ENCODE assay signal across 22 mouse cellular contexts in the genomic region with DNA sequence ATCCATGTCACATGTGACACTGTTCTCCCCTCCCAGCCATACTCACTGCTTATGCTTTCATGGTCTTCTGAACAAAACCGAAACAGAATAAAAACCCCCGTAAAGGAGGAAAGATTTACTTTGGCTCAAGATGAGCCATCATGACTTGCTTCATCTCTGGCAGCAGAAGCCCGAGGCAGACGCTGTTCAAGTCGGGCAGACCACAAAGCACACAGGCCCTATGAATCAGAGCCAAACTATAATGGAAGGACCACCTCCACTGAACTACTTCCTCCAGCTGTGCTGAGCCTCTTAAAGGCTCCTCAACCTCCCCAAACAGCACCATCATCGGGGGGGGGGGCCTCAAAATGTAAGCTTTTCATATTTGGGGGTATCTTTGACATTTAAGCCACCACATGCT. TPM values are rescaled to one million over a fixed set of nuclear protein-coding genes. Genes with fewer than 3 reads are reported as not detected.
A peak's percentile ranks its signal among the peaks of the same experiment; 100 is the strongest.
DNase-seq lines count a peak whose midpoint lies in the region; ATAC-seq and TF ChIP-seq lines count a peak whose summit lies in the region.
"Had no signal": no experiment of that assay in that cellular context is flagged by ENCODE, and none has a peak within 500 bp of the region (broad histone marks: within the 10 kb centered on the region; RNA-seq: fewer than 3 reads in every experiment).

No protein-coding gene starts in this region.

- 72% methylated on average over 6 of the region's 6 CpGs for WGBS in kidney, postnatal 0 days
- WGBS in kidney, embryonic 16.5 days, result 54% methylated on average over 6 of the region's 6 CpGs
- 67% methylated on average over 6 of the region's 6 CpGs for WGBS in hindbrain, postnatal 0 days

- H3K9me3 ChIP-seq in kidney, postnatal 0 days (replicated peaks; ENCODE audit: low read length), result no peaks in the 10 kb centered on the region
- no peaks in the 10 kb centered on the region for H3K9me3 ChIP-seq in kidney, embryonic 16.5 days (ENCODE audit: low read length)
- H3K9me3 ChIP-seq in hindbrain, postnatal 0 days (ENCODE audit: low read length), result no peaks in the 10 kb centered on the region
- H3K9me3 ChIP-seq: forebrain, embryonic 12.5 days; heart, embryonic 15.5 days; hindbrain, embryonic 10.5 days had no signal

- no peaks in the 10 kb centered on the region for H3K79me2 ChIP-seq in C2C12 (ENCODE audit: control insufficient read depth, insufficient read depth)

- ATAC-seq in kidney, postnatal 0 days (replicated peaks; ENCODE audit: low FRiP score, low read depth), result no peak
- no peak for ATAC-seq in kidney, embryonic 16.5 days (ENCODE audit: low FRiP score, low TSS enrichment)
- ATAC-seq in hindbrain, postnatal 0 days, result no peak
- ATAC-seq: forebrain, embryonic 16.5 days; intestine, embryonic 16.5 days had no signal

- H3K4me1 ChIP-seq in kidney, postnatal 0 days (replicated peaks; ENCODE audit: insufficient read depth, low read length), result no peaks in the 10 kb centered on the region
- no peaks in the 10 kb centered on the region for H3K4me1 ChIP-seq in kidney, embryonic 16.5 days (ENCODE audit: insufficient read depth, low read length)
- H3K4me1 ChIP-seq in embryonic fibroblast, embryonic 13.5 days (ENCODE audit: control insufficient read depth, insufficient read depth, low read length), result no peaks in the 10 kb centered on the region; the same call in 1 of the 2 replicates
- no peaks in the 10 kb centered on the region for H3K4me1 ChIP-seq in hindbrain, postnatal 0 days (ENCODE audit: insufficient read depth, low read length)
- H3K4me1 ChIP-seq: forebrain, embryonic 12.5 days had no signal

- no peak overlapping the region for H3K4me2 ChIP-seq in kidney, postnatal 0 days (ENCODE audit: low read length)
- no peak overlapping the region for H3K4me2 ChIP-seq in kidney, embryonic 16.5 days (replicated peaks; ENCODE audit: low read depth, low read length)
- no peak overlapping the region for H3K4me2 ChIP-seq in hindbrain, postnatal 0 days (ENCODE audit: low read depth, low read length)
- H3K4me2 ChIP-seq: forebrain, embryonic 12.5 days; heart, embryonic 11.5 days; heart, embryonic 15.5 days; hindbrain, embryonic 14.5 days had no signal

- no peak overlapping the region for H3ac ChIP-seq in C2C12 (ENCODE audit: control insufficient read depth, insufficient read length, low read depth)

- TF ChIP-seq POLR2A in embryonic fibroblast, embryonic 13.5 days (IDR thresholded peaks at IDR 0.05; ENCODE audit: low read depth, low read length), result no peak

- H3K79me3 ChIP-seq in C2C12 (ENCODE audit: low read depth), result no peaks in the 10 kb centered on the region

- no peak overlapping the region for H3K4me3 ChIP-seq in kidney, postnatal 0 days (replicated peaks; ENCODE audit: low read depth, low read length)
- no peak overlapping the region for H3K4me3 ChIP-seq in kidney, embryonic 16.5 days (ENCODE audit: low read length)
- no peak overlapping the region for H3K4me3 ChIP-seq in C2C12 (ENCODE audit: insufficient read depth, poor library complexity, severe bottlenecking)
- H3K4me3 ChIP-seq in embryonic fibroblast, embryonic 13.5 days (ENCODE audit: insufficient read depth, low read length), result no peak overlapping the region
- H3K4me3 ChIP-seq in hindbrain, postnatal 0 days (ENCODE audit: low read length), result no peak overlapping the region
- H3K4me3 ChIP-seq: forebrain, embryonic 12.5 days; heart, embryonic 15.5 days; hindbrain, embryonic 10.5 days had no signal

- H3K27ac ChIP-seq in kidney, postnatal 0 days, result no peak overlapping the region
- H3K27ac ChIP-seq in kidney, embryonic 16.5 days (ENCODE audit: low read length), result no peak overlapping the region
- peak overlapping the region; percentile 57 for H3K27ac ChIP-seq in embryonic fibroblast, embryonic 13.5 days (ENCODE audit: insufficient read depth, low read length)
- no peak overlapping the region for H3K27ac ChIP-seq in hindbrain, postnatal 0 days
- H3K27ac ChIP-seq: forebrain, embryonic 12.5 days; heart, embryonic 15.5 days; hindbrain, embryonic 10.5 days; hindbrain, embryonic 14.5 days had no signal

- TF ChIP-seq CTCF in kidney, postnatal 0 days (IDR thresholded peaks at IDR 0.05; ENCODE audit: low read depth), result no peak
- TF ChIP-seq CTCF in C2C12 (IDR thresholded peaks at IDR 0.05; ENCODE audit: control insufficient read depth, insufficient read depth, insufficient read length), result no peak
- TF ChIP-seq CTCF in embryonic fibroblast, embryonic 13.5 days (IDR thresholded peaks at IDR 0.05; ENCODE audit: borderline replicate concordance, insufficient read depth, low read length), result no peak
- TF ChIP-seq CTCF in hindbrain, postnatal 0 days (IDR thresholded peaks at IDR 0.05; ENCODE audit: low read depth), result no peak

- no peaks in the 10 kb centered on the region for H3K27me3 ChIP-seq in kidney, postnatal 0 days (ENCODE audit: insufficient read depth, low read length)
- no peaks in the 10 kb centered on the region for H3K27me3 ChIP-seq in kidney, embryonic 16.5 days (ENCODE audit: insufficient read depth, low read length)
- no peaks in the 10 kb centered on the region for H3K27me3 ChIP-seq in C2C12 (ENCODE audit: control insufficient read depth, insufficient read depth, insufficient read length)
- H3K27me3 ChIP-seq in hindbrain, postnatal 0 days (ENCODE audit: insufficient read depth, low read length), result no peaks in the 10 kb centered on the region
- H3K27me3 ChIP-seq: forebrain, embryonic 12.5 days; heart, embryonic 15.5 days had no signal

- H3K9ac ChIP-seq in kidney, postnatal 0 days (ENCODE audit: low read depth, low read length), result 0 out of 2 replicates have a peak overlapping the region, but pooled peaks have one; percentile 10
- H3K9ac ChIP-seq in kidney, embryonic 16.5 days (replicated peaks; ENCODE audit: low read length), result no peak overlapping the region
- no peak overlapping the region for H3K9ac ChIP-seq in hindbrain, postnatal 0 days (replicated peaks; ENCODE audit: low read length)
- H3K9ac ChIP-seq: forebrain, embryonic 12.5 days; heart, embryonic 15.5 days; hindbrain, embryonic 14.5 days had no signal

- H3K36me3 ChIP-seq in kidney, postnatal 0 days (ENCODE audit: insufficient read depth, low read length), result no peaks in the 10 kb centered on the region
- no peaks in the 10 kb centered on the region for H3K36me3 ChIP-seq in kidney, embryonic 16.5 days (ENCODE audit: insufficient read depth, low read length)
- H3K36me3 ChIP-seq in C2C12 (ENCODE audit: control insufficient read depth, insufficient read depth), result no peaks in the 10 kb centered on the region
- no peaks in the 10 kb centered on the region for H3K36me3 ChIP-seq in hindbrain, postnatal 0 days (ENCODE audit: insufficient read depth, low read length)
- H3K36me3 ChIP-seq: forebrain, embryonic 12.5 days; heart, embryonic 15.5 days; hindbrain, embryonic 10.5 days had no signal

- DNase-seq in kidney, postnatal 0 days (ENCODE audit: low spot score), result no peak
- no peak for DNase-seq in hindbrain, postnatal 0 days (ENCODE audit: low spot score)
- no peak for DNase-seq in heart, adult 9 months (ENCODE audit: low spot score in 2 of 2)
- no peak for DNase-seq in left cerebral cortex, adult 9 months (ENCODE audit: low spot score in 2 of 2)
- DNase-seq: adrenal gland, postnatal 14 days; B cell, adult 2 months; cerebellum, adult 11-12 months; cerebellum, adult 9-10 months; cerebellum, postnatal 36 days; gastrocnemius, postnatal 10 days; heart, adult 18-20 months; heart, postnatal 14 days had no signal

TF ChIP-seq in C2C12, 6 proteins besides CTCF, POLR2A, EP300 and RAD21:
- no peak for TF ChIP-seq MAX (IDR thresholded peaks at IDR 0.05)
- TF ChIP-seq CEBPB (IDR thresholded peaks at IDR 0.05; ENCODE audit: low read depth), result peak; percentile 33
TF ChIP-seq in C2C12: peak in this region for 1.

RNA-seq across cellular contexts. Expression of gene Dut, which starts 29.7 kb away (rescaled TPM):
- polyA plus RNA-seq in kidney, postnatal 0 days (2015; fragmentation: Nextera tagmentation; extraction: Ambion mirVana), result 133 and 141 TPM in 2 replicates
- 156 and 164 TPM in 2 replicates for polyA plus RNA-seq in kidney, embryonic 16.5 days (2015; fragmentation: Nextera tagmentation; extraction: Ambion mirVana)
- polyA plus RNA-seq in C2C12 (2012; fragmentation: generic; extraction: Trizol), result 99.9 TPM
- 58.6 and 66.6 TPM in 2 replicates for polyA plus RNA-seq in embryonic fibroblast, embryonic 13.5 days (2011; ENCODE audit: insufficient read length, low read depth, missing spikeins)
- total RNA-seq in hindbrain, postnatal 0 days (2014; rRNA removed), result 46.6 and 50.7 TPM in 2 replicates
- 95.0 and 105 TPM in 2 replicates for polyA plus RNA-seq in hindbrain, postnatal 0 days (2015; fragmentation: Nextera tagmentation; extraction: Ambion mirVana)
